Mouse (Mus musculus): ENCODE data around the gene Fam83d.

DNA sequence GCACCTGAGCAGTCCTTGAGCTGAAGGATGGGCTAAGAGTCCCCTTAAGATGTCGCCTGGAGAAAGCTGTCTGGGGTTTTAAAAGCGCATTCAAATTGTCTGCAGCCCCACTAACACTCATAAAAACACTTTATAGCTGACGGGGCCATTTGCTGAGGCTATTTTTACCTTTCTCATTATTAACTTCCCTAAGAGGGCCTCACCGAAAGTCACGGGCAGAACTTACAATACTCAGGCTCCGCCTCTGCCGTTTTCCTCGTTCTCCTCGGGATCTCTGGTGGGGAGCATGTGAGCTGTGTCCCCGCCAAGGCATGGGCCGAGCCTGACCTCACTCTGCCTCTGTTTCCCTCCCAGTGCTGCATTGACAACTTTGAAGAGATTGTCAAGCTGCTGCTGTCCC is 21.7 kb upstream of the Fam83d start:
- TF ChIP-seq CTCF (IDR thresholded peaks at IDR 0.05; ENCODE audit: extremely low read depth, insufficient read depth, insufficient read length, insufficient replicate concordance) = no peak
- TF ChIP-seq POLR2A (IDR thresholded peaks at IDR 0.05; ENCODE audit: low read depth, low read length) = no peak

All from spleen, adult 2 months (tissue).